ENCODE assay signal across 8 mouse cellular contexts in genomic region chr7:60728108-60728721, GRCm38 (mm10).
DNase-seq lines count a peak whose midpoint lies in the region; ATAC-seq and TF ChIP-seq lines count a peak whose summit lies in the region.
"Not testable (repeated sequence)": the region's sequence is repeated elsewhere in the genome, so short reads cannot be mapped to it uniquely, and the experiment has no call there.

No protein-coding gene starts in this region.

- H3K4me3 ChIP-seq in embryonic facial prominence, embryonic 11.5 days (ENCODE audit: low read depth, low read length); heart, adult 2 months; kidney, adult 2 months (ENCODE audit: insufficient read depth, low read depth, low read length); liver, embryonic 14.5 days (ENCODE audit: insufficient read depth in 1 of 2, low read depth in 2 of 2, low read length in 2 of 2); midbrain, embryonic 13.5 days (replicated peaks); stomach, postnatal 0 days (ENCODE audit: low read depth, low read length): not testable (repeated sequence)

- not testable (repeated sequence) for H3K36me3 ChIP-seq in embryonic facial prominence, embryonic 11.5 days (replicated peaks; ENCODE audit: control insufficient read depth, insufficient read depth, low read depth, low read length); heart, adult 2 months (ENCODE audit: control insufficient read depth, insufficient read depth, low read length); kidney, adult 2 months (ENCODE audit: control insufficient read depth, insufficient read depth, low read length); liver, embryonic 14.5 days (replicated peaks; ENCODE audit: control insufficient read depth, insufficient read depth, low read depth); midbrain, embryonic 13.5 days; stomach, postnatal 0 days (ENCODE audit: control insufficient read depth, insufficient read depth, low read length)

- 0 out of 2 replicates have a peak, but pooled peaks have one; percentile 44 for ATAC-seq in embryonic facial prominence, embryonic 11.5 days (replicated peaks; ENCODE audit: insufficient number of reproducible peaks, low FRiP score, low TSS enrichment, low read depth)
- ATAC-seq in liver, embryonic 14.5 days (ENCODE audit: insufficient read depth); stomach, postnatal 0 days (ENCODE audit: low FRiP score, low TSS enrichment): not testable (repeated sequence)
- peak; percentile 79 for ATAC-seq in midbrain, embryonic 13.5 days

- H3K9me3 ChIP-seq in embryonic facial prominence, embryonic 11.5 days (replicated peaks; ENCODE audit: control insufficient read depth, low read length); liver, embryonic 14.5 days (ENCODE audit: control insufficient read depth, low read length); midbrain, embryonic 13.5 days; stomach, postnatal 0 days (ENCODE audit: control insufficient read depth, low read length): not testable (repeated sequence)

- H3K9ac ChIP-seq in embryonic facial prominence, embryonic 11.5 days (replicated peaks; ENCODE audit: low read length); heart, adult 2 months (ENCODE audit: low read depth, low read length); liver, embryonic 14.5 days (replicated peaks); midbrain, embryonic 13.5 days (replicated peaks); stomach, postnatal 0 days (ENCODE audit: low read length): not testable (repeated sequence)

- TF ChIP-seq POLR2A in heart, adult 2 months (IDR thresholded peaks at IDR 0.05; ENCODE audit: insufficient read depth, low read depth, low read length); kidney, adult 2 months (IDR thresholded peaks at IDR 0.05; ENCODE audit: low read depth, low read length): not testable (repeated sequence)

- 11% methylated on average over 5 of the region's 5 CpGs for WGBS in embryonic facial prominence, embryonic 11.5 days
- 10% methylated on average over 5 of the region's 5 CpGs for WGBS in heart, adult 2 months
- 8% methylated on average over 5 of the region's 5 CpGs for WGBS in kidney, adult 2 months
- WGBS in liver, embryonic 14.5 days (ENCODE audit: insufficient replicate concordance): 5% methylated on average over 5 of the region's 5 CpGs
- WGBS in midbrain, embryonic 13.5 days: 13% methylated on average over 5 of the region's 5 CpGs
- 11% methylated on average over 5 of the region's 5 CpGs for WGBS in stomach, postnatal 0 days

- not testable (repeated sequence) for TF ChIP-seq EP300 in heart, adult 2 months (IDR thresholded peaks at IDR 0.05; ENCODE audit: insufficient read depth, low read depth, low read length); liver, embryonic 14.5 days (IDR thresholded peaks at IDR 0.05; ENCODE audit: low read depth); stomach, postnatal 0 days (optimal IDR thresholded peaks at IDR 0.05)

- peak; percentile 6 for DNase-seq in CD4-positive, CD25-positive, alpha-beta regulatory T cell, adult 2 months (ENCODE audit: low read depth, low spot score)
- DNase-seq in c-Kit-positive CD71-positive TER-119-positive erythroid progenitor cells, embryonic 14.5 days (ENCODE audit: low spot score): peak; percentile 3
- DNase-seq in embryonic facial prominence, embryonic 11.5 days (ENCODE audit: low spot score): peak; percentile 58
- DNase-seq in heart, adult 2 months; liver, embryonic 14.5 days (ENCODE audit: low read depth in 3 of 3, low spot score in 3 of 3): not testable (repeated sequence)
- DNase-seq in kidney, adult 2 months: peak; percentile 4
- peak; percentile 37 for DNase-seq in stomach, postnatal 0 days (ENCODE audit: low spot score)

- intact Hi-C loops in heart, adult 2 months (cut with DNase I): not testable (repeated sequence)

- H3K79me2 ChIP-seq in heart, adult 2 months (replicated peaks; ENCODE audit: control insufficient read depth, insufficient read depth, low read length): not testable (repeated sequence)

- H3K4me2 ChIP-seq in embryonic facial prominence, embryonic 11.5 days (ENCODE audit: low read depth, low read length); liver, embryonic 14.5 days (ENCODE audit: low read depth); midbrain, embryonic 13.5 days (replicated peaks); stomach, postnatal 0 days (replicated peaks; ENCODE audit: low read depth): not testable (repeated sequence)

- TF ChIP-seq CTCF in heart, adult 2 months (IDR thresholded peaks at IDR 0.05): peak; percentile 54
- peak; percentile 54 for TF ChIP-seq CTCF in kidney, adult 2 months (conservative IDR thresholded peaks at IDR 0.05; ENCODE audit: insufficient read depth, insufficient read length, low read depth, low read length)
- TF ChIP-seq CTCF in liver, embryonic 14.5 days (IDR thresholded peaks at IDR 0.05; ENCODE audit: low read depth): peak; percentile 55
- TF ChIP-seq CTCF in stomach, postnatal 0 days (IDR thresholded peaks at IDR 0.05; ENCODE audit: low read depth): peak; percentile 76

- not testable (repeated sequence) for H3K4me1 ChIP-seq in embryonic facial prominence, embryonic 11.5 days (ENCODE audit: control insufficient read depth, insufficient read depth, low read length); heart, adult 2 months (ENCODE audit: control insufficient read depth, insufficient read depth, low read length); kidney, adult 2 months (ENCODE audit: control insufficient read depth, insufficient read depth, low read length); liver, embryonic 14.5 days (replicated peaks; ENCODE audit: control insufficient read depth in 2 of 2, insufficient read depth in 2 of 2, low read length in 1 of 2); midbrain, embryonic 13.5 days (replicated peaks); stomach, postnatal 0 days (replicated peaks; ENCODE audit: control insufficient read depth, insufficient read depth)

- not testable (repeated sequence) for H3K27ac ChIP-seq in embryonic facial prominence, embryonic 11.5 days (replicated peaks; ENCODE audit: low read depth, low read length); heart, adult 2 months; kidney, adult 2 months (ENCODE audit: insufficient read depth, low read depth, low read length); liver, embryonic 14.5 days; midbrain, embryonic 13.5 days; stomach, postnatal 0 days (replicated peaks)

- not testable (repeated sequence) for H3K27me3 ChIP-seq in embryonic facial prominence, embryonic 11.5 days (ENCODE audit: control insufficient read depth, insufficient read depth, low read length); heart, adult 2 months (ENCODE audit: control insufficient read depth, insufficient read depth, low read length); kidney, adult 2 months (replicated peaks; ENCODE audit: control insufficient read depth, insufficient read depth, low read length); liver, embryonic 14.5 days (ENCODE audit: control insufficient read depth, insufficient read depth, low read length); midbrain, embryonic 13.5 days; stomach, postnatal 0 days (ENCODE audit: control insufficient read depth, insufficient read depth, low read length)
